Comparison of ENCODE assay signal across 9 mouse cellular contexts in genomic region chr12:49373821-49374605, GRCm38 (mm10). TPM values are rescaled to one million over a fixed set of nuclear protein-coding genes. Genes with fewer than 3 reads are reported as not detected.
A peak's percentile ranks its signal among the peaks of the same experiment; 100 is the strongest.
DNase-seq lines count a peak whose midpoint lies in the region; ATAC-seq and TF ChIP-seq lines count a peak whose summit lies in the region.
"Had no signal": no experiment of that assay in that cellular context is flagged by ENCODE, and none has a peak within 500 bp of the region (broad histone marks: within the 10 kb centered on the region; RNA-seq: fewer than 3 reads in every experiment).

No protein-coding gene starts in this region.

- no peak overlapping the region for H3K27ac ChIP-seq in hindbrain, embryonic 15.5 days (replicated peaks)

- H3K79me2 ChIP-seq in myocyte (ENCODE audit: control insufficient read depth, insufficient read depth): no peaks in the 10 kb centered on the region

- H3K4me2 ChIP-seq in hindbrain, embryonic 15.5 days: peak overlapping the region; percentile 46
- H3K4me2 ChIP-seq in myocyte (ENCODE audit: low read depth): peak overlapping the region; percentile 57

- no peak overlapping the region for H3ac ChIP-seq in myocyte (ENCODE audit: control insufficient read depth, insufficient read length)

- 1% methylated on average over 24 of the region's 24 CpGs for WGBS in hindbrain, embryonic 15.5 days

- H3K27me3 ChIP-seq in hindbrain, embryonic 15.5 days: peaks cover 85% of the 10 kb centered on the region
- no peaks in the 10 kb centered on the region for H3K27me3 ChIP-seq in myocyte (ENCODE audit: control insufficient read depth, insufficient read depth, insufficient read length)

- H3K9ac ChIP-seq in hindbrain, embryonic 15.5 days: no peak overlapping the region

- H3K36me3 ChIP-seq in hindbrain, embryonic 15.5 days: no peaks in the 10 kb centered on the region
- H3K36me3 ChIP-seq in myocyte (ENCODE audit: control insufficient read depth, insufficient read depth): no peaks in the 10 kb centered on the region

- peak; percentile 4 for DNase-seq in layer of hippocampus, adult 9-10 months (ENCODE audit: low spot score)
- DNase-seq in layer of hippocampus, adult 8-10 months (ENCODE audit: low spot score in 2 of 2): no peak
- DNase-seq in embryo, embryonic 11 days: peak; percentile 48
- no peak for DNase-seq in adrenal gland, postnatal 10 days
- no peak for DNase-seq in testis, postnatal 14 days (ENCODE audit: low spot score)
- no peak for DNase-seq in spleen, postnatal 36 days (ENCODE audit: low spot score in 2 of 2)

- no peak for TF ChIP-seq POLR2A in myocyte (IDR thresholded peaks at IDR 0.05; ENCODE audit: insufficient read length, low read depth)

- 0 out of 2 replicates have a peak, but pooled peaks cover 6% of the 10 kb centered on the region for H3K4me1 ChIP-seq in hindbrain, embryonic 15.5 days (replicated peaks)

- 0 out of 2 replicates have a peak, but pooled peaks have one; percentile 17 for ATAC-seq in hindbrain, embryonic 15.5 days (ENCODE audit: low FRiP score, low read depth)
- ATAC-seq: Patski had no signal

- no peaks in the 10 kb centered on the region for H3K9me3 ChIP-seq in hindbrain, embryonic 15.5 days

- peak overlapping the region; percentile 18 for H3K4me3 ChIP-seq in hindbrain, embryonic 15.5 days
- no peak overlapping the region for H3K4me3 ChIP-seq in myocyte

TF ChIP-seq in myocyte, 11 proteins besides CTCF, POLR2A, EP300 and RAD21:
- TF ChIP-seq REST (IDR thresholded peaks at IDR 0.05; ENCODE audit: insufficient read depth, insufficient read length) (no peak), MAX (IDR thresholded peaks at IDR 0.05; ENCODE audit: low read depth) (no peak), TCF12 (IDR thresholded peaks at IDR 0.05; ENCODE audit: insufficient read depth, poor library complexity, severe bottlenecking) (no peak), E2F4 (IDR thresholded peaks at IDR 0.05; ENCODE audit: insufficient read depth) (no peak), USF1 (IDR thresholded peaks at IDR 0.05; ENCODE audit: low read depth) (no peak), POLR2AphosphoS2 (IDR thresholded peaks at IDR 0.05; ENCODE audit: insufficient read length, low read depth) (no peak), TCF3 (IDR thresholded peaks at IDR 0.05; ENCODE audit: insufficient read length, low read depth) (no peak), MYOG (IDR thresholded peaks at IDR 0.05; ENCODE audit: control insufficient read depth in 1 of 3, insufficient read depth in 1 of 3, insufficient read length in 2 of 3, low read depth in 2 of 3) (no peak), MYOD1 (IDR thresholded peaks at IDR 0.05; ENCODE audit: control insufficient read depth in 1 of 3, insufficient read length in 2 of 3, low read depth in 2 of 3) (no peak), SRF (IDR thresholded peaks at IDR 0.05; ENCODE audit: control insufficient read depth, insufficient read length, low read depth) (no peak), CEBPB (IDR thresholded peaks at IDR 0.05; ENCODE audit: insufficient read depth, poor library complexity, severe bottlenecking) (no peak)

RNA-seq across cellular contexts. Expression of gene Foxg1, which starts 8.4 kb away (rescaled TPM):
- 100 to 1,000 TPM; 124 to 133 (median 128) TPM for total RNA-seq in layer of hippocampus, adult 8-10 months (2022)
- polyA plus RNA-seq in hindbrain, embryonic 15.5 days (2015; fragmentation: Nextera tagmentation; extraction: Ambion mirVana): 0.88 TPM in 1 of 2 replicates, not detected in the other
- polyA plus RNA-seq in myocyte (2012; fragmentation: generic; extraction: Trizol): not detected
- 1 to 10 TPM in 1 of 2 experiments, not detected in 1; 1.4 TPM for total RNA-seq in adrenal gland, postnatal 10 days (2021)
- polyA plus RNA-seq: Patski had no signal

RNA-seq across cellular contexts. Expression of gene Gm43517, which starts 11.0 kb away (rescaled TPM):
- total RNA-seq in layer of hippocampus, adult 8-10 months (2022): 10 to 100 TPM in 3 of 4 experiments, 1 to 10 TPM in 1; 6.2 to 16.4 (median 10.8) TPM
- polyA plus RNA-seq in hindbrain, embryonic 15.5 days (2015; fragmentation: Nextera tagmentation; extraction: Ambion mirVana): not detected in 2 replicates
- polyA plus RNA-seq in myocyte (2012; fragmentation: generic; extraction: Trizol): not detected
- under 1 TPM in 1 of 2 experiments, not detected in 1; 0.12 TPM for total RNA-seq in adrenal gland, postnatal 10 days (2021)
- polyA plus RNA-seq: Patski had no signal

Comparison
In these comparisons a context has a peak if more than half of its experiments do, and no peak if none do; other contexts are left out.
1. DNase-seq: peak in layer of hippocampus, adult 9-10 months (single experiment) and embryo, embryonic 11 days (single experiment); none in layer of hippocampus, adult 8-10 months (0 of 2), adrenal gland, postnatal 10 days (single experiment), testis, postnatal 14 days (single experiment) and spleen, postnatal 36 days (0 of 2).
2. RNA of gene Foxg1, which starts 8.4 kb away (total RNA-seq): 124 to 133 TPM in layer of hippocampus, adult 8-10 months; 1.4 TPM in adrenal gland, postnatal 10 days; every median in the first group is over 10 times any median in the second.
3. RNA of gene Gm43517, which starts 11.0 kb away (total RNA-seq): 6.2 to 16.4 TPM in layer of hippocampus, adult 8-10 months; 0.12 TPM in adrenal gland, postnatal 10 days; every median in the first group is over 4 times any median in the second.